Mouse (Mus musculus) ovary, postnatal 10 days (tissue): ENCODE data around the gene Recql5.

ENCODE experiments used
- DNase-seq: peaks from one replicate; pipeline ENCODE4 v3.0.0; 2022; ENCODE audit warnings: low spot score

Gene Recql5

GRCm38 (mm10) chr11:115933108-115933746 is at the start of gene Recql5, which contains the start of gene Sap30bp:
Recql5 (minus strand) TSS chr11:115933477.
Sap30bp (plus strand) TSS chr11:115933282.
- peak; percentile 89 for DNase-seq

- no peak for DNase-seq
Measured at GRCm38 (mm10) chr11:115982472-115982871, 49.2 kb upstream of the Recql5 start.

GRCm38 (mm10) chr11:115975544-115975943 is 42.3 kb upstream of the Recql5 start:
- no peak for DNase-seq

- no peak for DNase-seq
Measured at GRCm38 (mm10) chr11:115975083-115975420, 41.8 kb upstream of the Recql5 start.

GRCm38 (mm10) chr11:115974309-115975082 is 41.2 kb upstream of the Recql5 start, which contains the start of gene Itgb4:
Itgb4 (plus strand) TSS chr11:115974709.
- DNase-seq: no peak

GRCm38 (mm10) chr11:115971016-115971415 is 37.7 kb upstream of the Recql5 start:
- no peak for DNase-seq

GRCm38 (mm10) chr11:115970006-115970673 is 36.9 kb upstream of the Recql5 start:
- no peak for DNase-seq

GRCm38 (mm10) chr11:115968731-115969405 is 35.6 kb upstream of the Recql5 start:
- DNase-seq: no peak

- no peak for DNase-seq
Measured at GRCm38 (mm10) chr11:115964977-115965604, 31.8 kb upstream of the Recql5 start.

- no peak for DNase-seq
Measured at GRCm38 (mm10) chr11:115962651-115963412, 29.6 kb upstream of the Recql5 start.

- DNase-seq: no peak
Measured at GRCm38 (mm10) chr11:115959018-115959417, 25.7 kb upstream of the Recql5 start.

GRCm38 (mm10) chr11:115957971-115958370 is 24.7 kb upstream of the Recql5 start:
- no peak for DNase-seq

GRCm38 (mm10) chr11:115956453-115956852 is 23.2 kb upstream of the Recql5 start:
- DNase-seq: no peak

- no peak for DNase-seq
Measured at GRCm38 (mm10) chr11:115955195-115955858, 22.1 kb upstream of the Recql5 start.

- no peak for DNase-seq
Measured at GRCm38 (mm10) chr11:115954712-115955111, 21.4 kb upstream of the Recql5 start.

- no peak for DNase-seq
Measured at GRCm38 (mm10) chr11:115950719-115951118, 17.4 kb upstream of the Recql5 start.

- DNase-seq: no peak
Measured at GRCm38 (mm10) chr11:115948316-115948715, 15.0 kb upstream of the Recql5 start.

- DNase-seq: no peak
Measured at GRCm38 (mm10) chr11:115946221-115946828, 13.0 kb upstream of the Recql5 start.

- DNase-seq: no peak
Measured at GRCm38 (mm10) chr11:115945247-115945646, 12.0 kb upstream of the Recql5 start.

- DNase-seq: no peak
Measured at GRCm38 (mm10) chr11:115941980-115942379, 8.7 kb upstream of the Recql5 start.
